Mouse (Mus musculus) E14TG2a.4 (cell line): Measurements from ENCODE around the gene Zfx.

Experiments used
- CTCF ChIP-seq: conservative IDR thresholded peaks from 2 replicates; pipeline ENCODE4 v1.5.1; 2014; ENCODE audit warnings: low read length
- POU5F1 ChIP-seq: IDR thresholded peaks from 2 replicates; pipeline ENCODE4 v1.6.1; 2014; ENCODE audit warnings: low read length, borderline replicate concordance

- TF ChIP-seq CTCF (no peak), POU5F1 (no peak)
These were observed 28.8 kb upstream of the Zfx start for GRCm38 (mm10) chrX:94152251-94152830.
